Mouse (Mus musculus): ENCODE results near the gene Lrig1. TPM values are rescaled to one million over a fixed set of nuclear protein-coding genes. Genes with fewer than 3 reads are reported as not detected.
"Not testable (repeated sequence)": the region's sequence is repeated elsewhere in the genome, so short reads cannot be mapped to it uniquely, and the experiment has no call there.

Lrig1 gene
- polyA plus RNA-seq, 1 experiment from 2014 or later: 2.4 TPM

GRCm38 (mm10) chr6:94582055-94582454 lies 117.9 kb downstream of the Lrig1 start:
- no peak for ATAC-seq
- Histone ChIP-seq H3K27ac (no peak overlapping the region), H3K9me3 (replicated peaks) (no peaks in the 10 kb centered on the region)

GRCm38 (mm10) chr6:94577991-94578390 lies 122.0 kb downstream of the Lrig1 start:
- WGBS (ENCODE audit: insufficient replicate concordance): 88% methylated on average over 8 of the region's 8 CpGs
- Histone ChIP-seq H3K4me1 (no peaks in the 10 kb centered on the region), H3K9me3 (replicated peaks) (no peaks in the 10 kb centered on the region), H3K27ac (no peak overlapping the region), H3K4me3 (no peak overlapping the region), H3K4me2 (no peak overlapping the region), H3K27me3 (replicated peaks) (no peaks in the 10 kb centered on the region), H3K36me3 (no peaks in the 10 kb centered on the region), H3K9ac (no peak overlapping the region)
- ATAC-seq: no peak

More at GRCm38 (mm10) chr6:94582055-94582454, 117.9 kb downstream of the Lrig1 start:
- Histone ChIP-seq H3K4me3 (no peak overlapping the region), H3K4me1 (no peaks in the 10 kb centered on the region), H3K9ac (no peak overlapping the region), H3K36me3 (no peaks in the 10 kb centered on the region), H3K27me3 (replicated peaks) (no peaks in the 10 kb centered on the region), H3K4me2 (no peak overlapping the region)
- WGBS (ENCODE audit: insufficient replicate concordance): 67% methylated on average over 9 of the region's 9 CpGs

- no peak overlapping the region for H3K9ac ChIP-seq
- no peaks in the 10 kb centered on the region for H3K9me3 ChIP-seq (replicated peaks)
- H3K4me1 ChIP-seq: no peaks in the 10 kb centered on the region
- H3K27me3 ChIP-seq (replicated peaks): no peaks in the 10 kb centered on the region
- H3K4me3 ChIP-seq: no peak overlapping the region
- no peaks in the 10 kb centered on the region for H3K36me3 ChIP-seq
- 75% methylated on average over 9 of the region's 9 CpGs for WGBS (ENCODE audit: insufficient replicate concordance)
- H3K27ac ChIP-seq: no peak overlapping the region
- H3K4me2 ChIP-seq: no peak overlapping the region
- ATAC-seq: no peak
Observed at GRCm38 (mm10) chr6:94575526-94576166, 124.3 kb downstream of the Lrig1 start.

DNA sequence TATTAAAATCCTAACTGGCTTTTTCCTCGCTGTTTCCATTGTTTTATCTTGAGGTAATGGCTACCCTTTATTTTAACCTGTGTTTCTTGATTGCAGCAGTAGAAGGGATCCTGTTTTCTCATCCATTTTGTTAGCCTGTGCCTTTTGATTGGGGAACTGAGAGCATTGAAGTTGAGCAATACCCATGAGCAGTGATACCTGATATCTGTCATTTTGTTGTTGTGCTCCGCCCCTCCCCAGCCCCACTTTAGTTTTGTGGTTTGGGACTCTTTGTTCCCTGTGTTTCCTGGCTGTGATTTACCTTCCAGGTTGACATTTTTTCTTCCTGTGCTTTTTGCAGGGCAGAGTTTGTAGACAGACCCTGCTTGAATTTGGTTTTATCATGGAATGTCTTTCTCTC lies 131.9 kb downstream of the Lrig1 start:
- no peak overlapping the region for H3K4me2 ChIP-seq
- no peak overlapping the region for H3K9ac ChIP-seq
- H3K9me3 ChIP-seq (replicated peaks): no peaks in the 10 kb centered on the region
- H3K36me3 ChIP-seq: no peaks in the 10 kb centered on the region
- H3K27me3 ChIP-seq (replicated peaks): no peaks in the 10 kb centered on the region
- 64% methylated on average over 2 of the region's 2 CpGs for WGBS (ENCODE audit: insufficient replicate concordance)
- no peaks in the 10 kb centered on the region for H3K4me1 ChIP-seq
- H3K27ac ChIP-seq: no peak overlapping the region
- no peak overlapping the region for H3K4me3 ChIP-seq
- no peak for ATAC-seq

- Histone ChIP-seq H3K9ac (no peak overlapping the region), H3K4me3 (no peak overlapping the region), H3K4me1 (no peaks in the 10 kb centered on the region), H3K9me3 (replicated peaks) (no peaks in the 10 kb centered on the region), H3K27ac (no peak overlapping the region), H3K4me2 (no peak overlapping the region), H3K36me3 (no peaks in the 10 kb centered on the region), H3K27me3 (replicated peaks) (no peaks in the 10 kb centered on the region)
- WGBS (ENCODE audit: insufficient replicate concordance): 74% methylated on average over 2 of the region's 2 CpGs
- no peak for ATAC-seq
Observed at GRCm38 (mm10) chr6:94565766-94566165, 134.2 kb downstream of the Lrig1 start.

- Histone ChIP-seq H3K9ac (no peak overlapping the region), H3K4me3 (no peak overlapping the region), H3K36me3 (0 out of 2 replicates have a peak, but pooled peaks cover 2% of the 10 kb centered on the region), H3K27me3 (replicated peaks) (no peaks in the 10 kb centered on the region), H3K9me3 (replicated peaks) (no peaks in the 10 kb centered on the region), H3K4me2 (no peak overlapping the region), H3K4me1 (no peaks in the 10 kb centered on the region), H3K27ac (no peak overlapping the region)
- no peak for ATAC-seq
- 56% methylated on average over 8 of the region's 8 CpGs for WGBS (ENCODE audit: insufficient replicate concordance)
Observed at GRCm38 (mm10) chr6:94563203-94563940, 136.6 kb downstream of the Lrig1 start.

DNA sequence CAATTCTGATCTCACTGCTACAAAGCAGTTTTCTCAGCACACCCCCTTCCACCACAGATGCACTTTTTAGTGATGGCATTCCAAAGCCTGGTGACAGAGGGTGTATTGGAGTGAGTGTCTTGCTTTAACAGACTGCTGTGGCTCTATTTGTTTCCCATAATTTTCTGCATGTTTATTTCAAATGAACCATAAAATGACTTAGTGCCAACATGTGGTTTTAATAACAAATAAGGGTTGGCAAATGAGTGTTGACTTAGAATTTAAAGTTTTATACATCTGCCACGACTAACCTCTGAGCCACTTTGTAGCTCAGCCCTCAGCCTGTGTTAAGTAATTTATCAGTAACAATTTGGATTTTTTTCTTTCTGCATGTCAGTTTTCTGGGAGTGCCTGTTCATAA lies 138.6 kb downstream of the Lrig1 start:
- H3K9me3 ChIP-seq (replicated peaks): no peaks in the 10 kb centered on the region
- H3K4me3 ChIP-seq: no peak overlapping the region
- H3K4me2 ChIP-seq: no peak overlapping the region
- H3K27me3 ChIP-seq (replicated peaks): no peaks in the 10 kb centered on the region
- ATAC-seq: no peak
- no peak overlapping the region for H3K9ac ChIP-seq
- H3K27ac ChIP-seq: no peak overlapping the region
- 60% methylated on average over 1 of the region's 1 CpGs for WGBS (ENCODE audit: insufficient replicate concordance)
- H3K36me3 ChIP-seq: 0 out of 2 replicates have a peak, but pooled peaks cover 2% of the 10 kb centered on the region
- no peaks in the 10 kb centered on the region for H3K4me1 ChIP-seq

- Histone ChIP-seq H3K4me3 (no peak overlapping the region), H3K4me1 (no peaks in the 10 kb centered on the region), H3K9me3 (replicated peaks) (no peaks in the 10 kb centered on the region), H3K27me3 (replicated peaks) (no peaks in the 10 kb centered on the region), H3K4me2 (no peak overlapping the region), H3K9ac (no peak overlapping the region), H3K27ac (no peak overlapping the region), H3K36me3 (0 out of 2 replicates have a peak, but pooled peaks cover 2% of the 10 kb centered on the region)
- 74% methylated on average over 1 of the region's 1 CpGs for WGBS (ENCODE audit: insufficient replicate concordance)
- ATAC-seq: no peak
Observed at GRCm38 (mm10) chr6:94560896-94561295, 139.1 kb downstream of the Lrig1 start.

DNA sequence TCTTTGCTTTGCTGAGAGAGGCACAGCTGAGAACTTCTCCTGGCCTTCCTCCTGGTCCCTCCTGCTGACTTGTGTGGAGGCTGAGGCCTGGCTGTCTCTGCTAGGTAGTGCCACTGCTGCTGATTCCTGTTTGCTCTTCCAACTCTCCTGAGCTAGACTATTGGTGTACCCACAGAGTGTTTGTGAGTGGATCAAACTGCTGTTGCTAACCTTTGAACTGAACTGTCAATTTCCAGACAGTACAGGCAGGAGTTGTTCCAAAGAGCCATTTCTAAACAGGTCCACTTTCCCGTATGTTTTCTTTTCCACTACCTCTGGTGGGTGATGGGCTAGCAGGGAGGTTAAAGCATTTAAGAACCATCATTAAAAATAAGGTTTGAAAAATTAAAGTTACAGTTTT lies 141.4 kb downstream of the Lrig1 start:
- H3K27ac ChIP-seq; H3K9ac ChIP-seq; H3K4me2 ChIP-seq; ATAC-seq; H3K4me1 ChIP-seq; H3K27me3 ChIP-seq (replicated peaks); H3K4me3 ChIP-seq; H3K9me3 ChIP-seq (replicated peaks); H3K36me3 ChIP-seq: not testable (repeated sequence)
- 60% methylated on average over 1 of the region's 1 CpGs for WGBS (ENCODE audit: insufficient replicate concordance)

Small RNA genes lying within 50 kb of the gene (microRNA-seq; reads per million reads assigned to microRNA genes)
- gene Mir7041: not detected

Other genes starting within 250 kb of the Lrig1 start
- gene Slc25a26, start 199.8 kb downstream of the Lrig1 start, polyA plus RNA-seq (2016; fragmentation: Nextera tagmentation; extraction: Ambion mirVana): 4.5 and 4.9 TPM in 2 replicates

Data from liver, embryonic 12.5 days (tissue).